Mouse (Mus musculus) thymus, postnatal 36 days (tissue): ENCODE results near the gene Spem1.
"Not testable (repeated sequence)": the region's sequence is repeated elsewhere in the genome, so short reads cannot be mapped to it uniquely, and the experiment has no call there.

Experiments
- DNase-seq, 2 experiments: peaks; one replicate each; pipeline ENCODE4 v3.0.0; 2022; ENCODE audit warnings: mixed read lengths in 2 of 2

Gene Spem1

DNA sequence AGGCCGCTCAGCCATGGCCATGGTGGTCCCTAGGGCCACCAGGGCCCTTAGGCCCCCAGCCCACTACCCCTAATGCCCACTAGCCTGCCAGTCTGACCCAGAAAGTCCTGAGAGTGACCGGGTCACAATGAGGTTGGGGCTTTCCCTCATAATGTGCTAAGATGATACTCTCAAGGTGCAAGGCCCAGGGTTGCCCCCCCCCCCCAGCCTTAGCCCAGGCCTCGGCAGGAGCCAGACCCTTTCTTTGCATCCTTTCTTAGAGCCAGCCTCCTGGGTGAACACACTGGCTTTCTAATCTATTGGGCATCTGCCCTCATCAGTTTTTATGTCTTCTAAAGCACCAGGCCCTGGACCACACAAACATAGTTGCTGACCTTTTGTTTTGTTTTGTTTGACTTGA is at the start of gene Spem1:
Spem1 (minus strand) TSS at position 101 of the 400 bp plus-strand sequence.
- DNase-seq: no peak

- DNase-seq: no peak
Measured at GRCm38 (mm10) chr11:69870289-69871069, 48.5 kb upstream of the Spem1 start.

- no peak for DNase-seq
Measured at GRCm38 (mm10) chr11:69867335-69867734, 45.4 kb upstream of the Spem1 start.

DNA sequence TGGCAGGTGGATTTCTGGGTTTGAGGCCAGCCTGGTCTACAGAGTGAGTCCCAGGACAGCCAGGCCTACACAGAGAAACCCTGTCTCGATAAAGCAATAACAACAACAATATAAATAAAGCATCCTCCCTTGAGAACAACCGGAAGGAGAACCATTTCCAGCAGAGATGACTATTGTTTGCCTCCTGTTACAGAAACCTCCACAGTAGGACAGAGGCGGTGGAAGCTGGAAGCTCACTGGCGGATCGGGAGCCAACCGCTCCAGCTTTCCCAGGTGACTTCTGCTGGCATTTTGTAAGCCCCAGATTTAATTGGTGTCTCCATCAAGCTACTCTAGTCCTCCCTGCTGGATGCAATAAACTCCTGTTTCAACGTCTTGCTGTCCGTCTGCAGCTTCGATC is 43.6 kb upstream of the Spem1 start:
- DNase-seq: no peak

GRCm38 (mm10) chr11:69864138-69864860 is 42.3 kb upstream of the Spem1 start:
- DNase-seq: no peak

DNA sequence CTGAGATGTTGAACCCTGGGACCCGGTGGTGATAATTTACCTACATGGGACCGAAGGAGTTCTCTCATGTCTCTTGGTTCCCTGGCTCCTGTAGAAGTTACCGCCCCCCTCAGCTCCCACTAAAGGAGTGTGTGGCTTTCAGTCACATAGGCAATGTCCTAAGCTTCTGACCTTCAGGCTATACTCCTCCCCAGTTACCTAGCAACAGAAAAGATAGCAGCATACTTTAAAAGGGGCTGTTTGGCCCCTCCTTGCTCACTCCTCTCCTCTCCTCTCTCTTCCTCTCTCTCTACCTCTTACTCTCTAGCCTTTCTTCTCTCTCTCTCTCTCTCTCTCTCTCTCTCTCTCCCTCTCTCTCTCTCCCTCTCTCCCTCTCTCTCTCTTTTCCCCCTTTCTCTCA is 41.7 kb upstream of the Spem1 start:
- not testable (repeated sequence) for DNase-seq

DNA sequence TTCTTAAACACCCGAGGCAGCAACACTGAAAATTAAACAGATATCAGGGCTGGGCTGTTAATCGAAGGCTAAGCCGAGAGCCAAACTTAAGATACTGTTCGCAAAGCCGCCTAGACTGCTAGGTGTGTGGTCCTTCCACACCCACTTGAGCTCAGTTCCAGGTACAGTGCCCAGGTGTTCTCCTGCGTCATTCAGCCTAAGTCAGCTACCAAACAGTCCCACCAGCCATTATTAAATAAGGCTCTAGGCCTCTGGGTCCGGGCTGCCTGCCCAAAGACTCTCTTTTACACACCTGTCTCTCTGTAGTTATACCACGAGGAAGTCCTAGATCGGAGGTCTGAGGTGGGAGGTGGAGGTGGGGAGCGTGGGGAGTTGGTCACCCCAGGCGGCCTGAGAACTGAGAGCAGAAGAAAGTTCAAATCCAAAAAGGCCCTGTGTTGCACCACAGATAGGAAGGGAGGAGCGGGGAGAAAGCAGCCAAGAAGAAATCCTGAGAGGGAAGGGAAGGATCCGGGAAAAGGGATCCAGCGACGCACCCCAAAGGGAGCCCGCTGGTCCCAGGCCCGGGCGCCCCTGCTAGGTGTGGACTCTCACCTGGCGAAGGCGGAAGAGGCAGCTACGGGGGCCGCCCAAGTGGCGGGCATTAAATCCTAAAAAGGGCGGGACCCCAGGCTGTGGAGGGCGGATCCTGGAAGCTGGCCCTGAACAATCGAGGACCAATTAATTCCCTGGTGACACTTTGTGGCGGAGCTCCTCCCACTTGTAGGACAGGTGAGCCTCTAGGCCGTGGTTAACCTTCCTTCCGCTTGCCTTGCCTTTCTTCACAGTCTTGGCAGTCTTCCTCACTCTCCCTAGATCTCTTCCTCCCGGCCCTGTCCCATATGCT is 36.4 kb upstream of the Spem1 start, which contains the start of gene Tnk1:
Tnk1 (minus strand) TSS at position 618 of the 886 bp plus-strand sequence.
- no peak for DNase-seq

DNA sequence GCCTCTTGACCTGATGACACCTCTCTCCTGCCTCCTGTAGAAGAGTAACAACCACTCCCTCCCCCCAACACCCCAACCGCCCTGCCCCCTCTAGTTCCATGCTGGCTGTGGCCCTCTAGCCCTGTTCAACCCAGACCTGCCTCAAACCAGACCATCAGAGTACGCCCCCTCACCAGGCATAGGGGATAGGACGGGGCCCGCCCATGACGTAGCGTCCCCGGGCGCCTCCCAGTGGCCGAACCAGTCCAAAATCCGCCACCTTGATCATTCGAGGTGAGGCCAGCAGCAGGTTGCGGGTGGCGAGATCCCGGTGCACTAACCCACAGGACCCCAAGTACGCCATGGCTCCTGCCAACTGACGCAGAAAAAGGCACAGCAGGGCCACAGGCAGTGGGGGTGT is 33.4 kb upstream of the Spem1 start:
- DNase-seq: peak; percentile 66 to 71

DNA sequence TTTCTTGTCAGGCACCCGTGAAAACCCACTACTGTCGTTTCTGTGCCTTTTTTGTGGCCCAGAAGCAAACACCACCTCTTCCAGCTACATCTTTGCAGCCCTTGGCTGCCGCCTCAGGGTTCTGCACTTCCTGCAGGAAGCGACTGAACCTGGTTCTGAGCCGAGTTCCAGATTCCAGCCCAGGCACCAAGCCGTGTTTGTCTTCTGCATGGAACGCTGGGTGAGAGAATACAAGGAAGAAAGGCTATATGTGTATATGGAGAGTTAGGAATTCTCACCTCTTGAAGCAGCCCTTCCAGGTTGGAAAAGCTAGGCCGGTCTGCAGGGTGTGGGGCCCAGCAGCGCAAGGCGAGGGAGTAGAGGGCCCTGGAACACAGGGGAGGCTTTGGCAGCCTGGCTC is 32.7 kb upstream of the Spem1 start:
- no peak for DNase-seq

GRCm38 (mm10) chr11:69853994-69854393 is 32.0 kb upstream of the Spem1 start:
- peak in 1 of 2 experiments; percentile 36 for DNase-seq

DNA sequence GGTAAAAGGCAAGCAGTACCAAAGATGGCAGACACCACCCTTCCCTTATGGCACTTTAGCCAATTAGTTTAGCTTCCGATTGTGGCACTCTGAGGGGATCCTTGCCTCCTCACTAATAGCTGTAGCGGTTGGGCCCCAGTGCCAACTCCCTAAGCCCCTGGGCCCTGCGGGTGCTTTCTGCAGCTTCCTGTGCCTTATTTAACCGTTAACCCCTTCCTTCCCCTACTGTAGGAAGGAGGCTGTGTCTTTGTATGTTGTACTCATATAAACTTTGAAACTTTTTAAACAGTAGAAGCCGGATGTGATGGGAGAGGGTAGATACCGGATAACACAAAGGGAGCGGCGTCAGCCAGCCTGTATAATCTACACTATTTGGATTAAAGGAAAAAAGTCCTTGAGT is 28.8 kb upstream of the Spem1 start:
- DNase-seq: peak; percentile 37 to 61

GRCm38 (mm10) chr11:69849884-69850283 is 27.9 kb upstream of the Spem1 start:
- no peak for DNase-seq

- no peak for DNase-seq
Measured at GRCm38 (mm10) chr11:69849128-69849527, 27.1 kb upstream of the Spem1 start.

GRCm38 (mm10) chr11:69848021-69848420 is 26.0 kb upstream of the Spem1 start:
- DNase-seq: no peak

- DNase-seq: peak in 1 of 2 experiments; percentile 47
Measured at GRCm38 (mm10) chr11:69846738-69847688, 25.0 kb upstream of the Spem1 start.

DNA sequence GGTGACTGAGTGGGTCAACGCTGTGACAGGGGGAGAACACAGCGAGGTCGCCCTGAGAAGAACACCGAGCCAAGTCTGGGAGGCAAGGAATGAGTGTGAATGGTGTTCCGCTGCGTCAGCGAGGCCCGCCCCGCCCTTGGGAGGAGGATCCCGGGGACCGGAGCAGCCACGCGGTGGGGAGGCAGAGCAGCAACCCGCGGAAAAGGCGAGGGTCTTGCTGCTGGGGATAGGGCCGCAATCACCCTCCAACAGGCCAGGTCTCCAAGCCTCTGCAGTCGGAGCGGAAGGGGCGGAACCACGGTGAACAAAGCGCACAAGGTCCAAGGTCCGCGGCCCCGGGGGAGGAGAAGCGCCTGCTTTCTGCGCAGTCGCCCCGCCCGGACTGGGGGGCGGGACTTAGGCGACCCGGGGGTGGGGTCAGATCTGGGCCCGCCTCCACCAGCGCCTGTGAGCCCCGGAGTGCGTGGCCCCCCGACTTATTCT is 24.3 kb upstream of the Spem1 start, which contains the start of gene Plscr3:
Plscr3 (plus strand) TSS at position 179 of the 483 bp plus-strand sequence.
- peak; percentile 94 to 96 for DNase-seq

DNA sequence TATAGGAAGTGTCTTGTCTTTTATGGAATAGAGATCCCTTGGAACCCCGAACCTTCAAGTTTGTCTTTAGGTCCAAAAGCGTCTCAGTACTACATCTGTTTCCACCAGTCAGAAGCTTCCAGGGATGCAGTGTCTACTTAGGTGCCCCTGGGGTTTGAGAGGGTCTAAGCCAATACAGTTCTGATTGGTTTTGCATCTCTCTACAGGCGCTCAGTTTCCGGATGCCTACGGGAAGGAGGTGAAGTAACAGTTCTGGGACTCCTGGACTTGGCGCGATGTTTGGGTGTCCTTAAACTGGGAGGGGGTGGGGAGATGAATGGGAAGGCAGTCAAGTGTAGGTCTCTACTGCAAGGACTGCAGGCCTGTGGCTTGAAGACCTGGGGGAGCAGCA is 16.7 kb upstream of the Spem1 start:
- DNase-seq: no peak

GRCm38 (mm10) chr11:69837952-69838713 is 16.2 kb upstream of the Spem1 start, which contains the start of gene Tmem256:
Gene Tmem256, plus strand, starts transcription at chr11:69838514.
- peak; percentile 88 to 91 for DNase-seq

GRCm38 (mm10) chr11:69837604-69837951 is 15.6 kb upstream of the Spem1 start, which contains the start of gene Nlgn2:
Gene Nlgn2, minus strand, starts transcription at chr11:69837784.
- DNase-seq: no peak

- peak; percentile 26 to 54 for DNase-seq
Measured at GRCm38 (mm10) chr11:69836703-69837576, 15.0 kb upstream of the Spem1 start.
